Mouse (Mus musculus): ENCODE results near the gene Nop53. TPM values are rescaled to one million over a fixed set of nuclear protein-coding genes. Genes with fewer than 3 reads are reported as not detected.
A peak's percentile ranks its signal among the peaks of the same experiment; 100 is the strongest.

Gene Nop53
- 162 and 168 TPM in 2 replicates for polyA plus RNA-seq (2015; fragmentation: Nextera tagmentation; extraction: Ambion mirVana)

GRCm38 (mm10) chr7:15945721-15946536 lies at the start of gene Nop53:
TSS of gene Nop53 (minus strand) at chr7:15946074.
- Histone ChIP-seq H3K4me2 (ENCODE audit: low read depth, low read length) (peak within 1 kb of the TSS; percentile 94), H3K27me3 (ENCODE audit: control insufficient read depth, insufficient read depth, low read length) (no peaks in the 10 kb centered on the region), H3K4me1 (ENCODE audit: control insufficient read depth, insufficient read depth, low read length) (peaks cover 22% of the 10 kb centered on the region), H3K9me3 (replicated peaks; ENCODE audit: control insufficient read depth, low read length) (no peaks in the 10 kb centered on the region), H3K9ac (ENCODE audit: low read length) (peak within 1 kb of the TSS; percentile 90), H3K36me3 (ENCODE audit: control insufficient read depth, insufficient read depth, low read length) (peaks cover 19% of the 10 kb centered on the region), H3K27ac (ENCODE audit: low read length) (peak within 1 kb of the TSS; percentile 97), H3K4me3 (replicated peaks; ENCODE audit: low read length) (peak within 1 kb of the TSS; percentile 79)
- 2% methylated on average over 59 of the region's 59 CpGs for WGBS
- peak; percentile 88 for ATAC-seq (ENCODE audit: insufficient read depth, low FRiP score)

DNA sequence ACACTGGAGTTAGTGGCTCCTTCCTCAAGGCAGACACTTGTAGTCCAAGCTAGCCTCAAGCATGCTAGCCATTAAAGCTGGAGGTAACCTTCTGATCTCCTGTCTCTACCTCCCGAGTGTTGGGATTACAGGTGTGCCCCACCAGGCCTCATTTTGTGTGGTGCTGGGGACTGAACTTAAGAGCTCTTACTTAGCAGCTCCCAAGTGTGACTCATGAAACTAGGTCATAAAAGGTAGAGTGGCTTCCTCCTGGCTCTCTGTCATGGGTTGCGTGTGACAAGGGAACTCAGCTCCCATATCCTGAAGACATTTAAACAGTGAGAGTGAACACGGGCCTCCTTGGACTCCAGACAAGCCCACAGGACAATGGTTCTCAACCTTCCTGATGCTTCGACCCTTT lies 47.9 kb upstream of the Nop53 start:
- 85% methylated on average over 4 of the region's 4 CpGs for WGBS
- Histone ChIP-seq H3K9me3 (replicated peaks; ENCODE audit: control insufficient read depth, low read length) (no peaks in the 10 kb centered on the region), H3K27me3 (ENCODE audit: control insufficient read depth, insufficient read depth, low read length) (no peaks in the 10 kb centered on the region), H3K4me1 (ENCODE audit: control insufficient read depth, insufficient read depth, low read length) (no peaks in the 10 kb centered on the region), H3K4me2 (ENCODE audit: low read depth, low read length) (no peak overlapping the region), H3K4me3 (replicated peaks; ENCODE audit: low read length) (no peak overlapping the region), H3K9ac (ENCODE audit: low read length) (no peak overlapping the region), H3K36me3 (ENCODE audit: control insufficient read depth, insufficient read depth, low read length) (peaks cover 28% of the 10 kb centered on the region; the same call in 1 of the 2 replicates), H3K27ac (ENCODE audit: low read length) (no peak overlapping the region)
- ATAC-seq (ENCODE audit: insufficient read depth, low FRiP score), result no peak

GRCm38 (mm10) chr7:15993152-15993551 lies 47.3 kb upstream of the Nop53 start:
- Histone ChIP-seq H3K9ac (ENCODE audit: low read length) (no peak overlapping the region), H3K27me3 (ENCODE audit: control insufficient read depth, insufficient read depth, low read length) (no peaks in the 10 kb centered on the region), H3K9me3 (replicated peaks; ENCODE audit: control insufficient read depth, low read length) (no peaks in the 10 kb centered on the region), H3K4me1 (ENCODE audit: control insufficient read depth, insufficient read depth, low read length) (no peaks in the 10 kb centered on the region), H3K27ac (ENCODE audit: low read length) (no peak overlapping the region), H3K4me2 (ENCODE audit: low read depth, low read length) (no peak overlapping the region), H3K4me3 (replicated peaks; ENCODE audit: low read length) (no peak overlapping the region), H3K36me3 (ENCODE audit: control insufficient read depth, insufficient read depth, low read length) (peaks cover 34% of the 10 kb centered on the region)
- no peak for ATAC-seq (ENCODE audit: insufficient read depth, low FRiP score)
- WGBS, result 74% methylated on average over 3 of the region's 3 CpGs

- no peak for ATAC-seq (ENCODE audit: insufficient read depth, low FRiP score)
These were observed 45.9 kb upstream of the Nop53 start for GRCm38 (mm10) chr7:15991764-15992163.

GRCm38 (mm10) chr7:15987661-15988356 lies 41.9 kb upstream of the Nop53 start:
- Histone ChIP-seq H3K9me3 (replicated peaks; ENCODE audit: control insufficient read depth, low read length) (no peaks in the 10 kb centered on the region), H3K4me3 (replicated peaks; ENCODE audit: low read length) (no peak overlapping the region), H3K27ac (ENCODE audit: low read length) (no peak overlapping the region), H3K9ac (ENCODE audit: low read length) (no peak overlapping the region), H3K4me2 (ENCODE audit: low read depth, low read length) (no peak overlapping the region), H3K27me3 (ENCODE audit: control insufficient read depth, insufficient read depth, low read length) (no peaks in the 10 kb centered on the region), H3K36me3 (ENCODE audit: control insufficient read depth, insufficient read depth, low read length) (peaks cover 24% of the 10 kb centered on the region), H3K4me1 (ENCODE audit: control insufficient read depth, insufficient read depth, low read length) (no peaks in the 10 kb centered on the region; the same call in 1 of the 2 replicates)
- 94% methylated on average over 15 of the region's 16 CpGs for WGBS
- ATAC-seq (ENCODE audit: insufficient read depth, low FRiP score), result no peak

More at GRCm38 (mm10) chr7:15991764-15992163, 45.9 kb upstream of the Nop53 start:
- Histone ChIP-seq H3K9me3 (replicated peaks; ENCODE audit: control insufficient read depth, low read length) (no peaks in the 10 kb centered on the region), H3K4me3 (replicated peaks; ENCODE audit: low read length) (no peak overlapping the region), H3K36me3 (ENCODE audit: control insufficient read depth, insufficient read depth, low read length) (peaks cover 41% of the 10 kb centered on the region), H3K4me1 (ENCODE audit: control insufficient read depth, insufficient read depth, low read length) (no peaks in the 10 kb centered on the region; the same call in 1 of the 2 replicates), H3K27ac (ENCODE audit: low read length) (no peak overlapping the region), H3K4me2 (ENCODE audit: low read depth, low read length) (no peak overlapping the region), H3K27me3 (ENCODE audit: control insufficient read depth, insufficient read depth, low read length) (no peaks in the 10 kb centered on the region), H3K9ac (ENCODE audit: low read length) (no peak overlapping the region)
- WGBS, result 93% methylated on average over 3 of the region's 3 CpGs

- Histone ChIP-seq H3K27ac (ENCODE audit: low read length) (peak overlapping the region; percentile 74), H3K4me1 (ENCODE audit: control insufficient read depth, insufficient read depth, low read length) (no peaks in the 10 kb centered on the region; the same call in 1 of the 2 replicates), H3K4me3 (replicated peaks; ENCODE audit: low read length) (no peak overlapping the region), H3K9ac (ENCODE audit: low read length) (no peak overlapping the region), H3K4me2 (ENCODE audit: low read depth, low read length) (no peak overlapping the region), H3K9me3 (replicated peaks; ENCODE audit: control insufficient read depth, low read length) (no peaks in the 10 kb centered on the region), H3K27me3 (ENCODE audit: control insufficient read depth, insufficient read depth, low read length) (no peaks in the 10 kb centered on the region), H3K36me3 (ENCODE audit: control insufficient read depth, insufficient read depth, low read length) (peaks cover 19% of the 10 kb centered on the region)
- ATAC-seq (ENCODE audit: insufficient read depth, low FRiP score), result no peak
- WGBS, result 34% methylated on average over 4 of the region's 4 CpGs
These were observed 37.0 kb upstream of the Nop53 start for GRCm38 (mm10) chr7:15982729-15983407.

DNA sequence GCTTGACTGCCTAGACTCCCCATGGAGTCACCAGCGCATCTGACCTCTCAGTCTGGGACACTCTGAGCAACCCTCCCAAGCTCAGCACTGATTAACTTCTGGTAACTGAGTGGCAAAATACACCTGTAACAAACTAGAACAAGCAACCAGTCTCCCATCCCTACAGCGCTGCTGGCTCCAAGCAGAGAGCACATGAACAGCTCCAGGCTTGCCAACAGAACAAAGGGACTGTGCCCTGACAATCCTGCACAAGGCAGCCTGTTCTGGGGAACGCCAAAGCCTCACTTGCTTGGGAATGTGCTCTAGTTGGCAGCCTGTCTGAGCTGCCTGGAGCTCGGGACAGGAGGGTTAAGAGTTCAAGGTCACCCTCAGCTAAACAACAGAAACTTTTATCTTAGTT lies 35.7 kb upstream of the Nop53 start:
- Histone ChIP-seq H3K27me3 (ENCODE audit: control insufficient read depth, insufficient read depth, low read length) (no peaks in the 10 kb centered on the region), H3K4me2 (ENCODE audit: low read depth, low read length) (no peak overlapping the region), H3K4me3 (replicated peaks; ENCODE audit: low read length) (no peak overlapping the region), H3K4me1 (ENCODE audit: control insufficient read depth, insufficient read depth, low read length) (no peaks in the 10 kb centered on the region), H3K9me3 (replicated peaks; ENCODE audit: control insufficient read depth, low read length) (no peaks in the 10 kb centered on the region), H3K9ac (ENCODE audit: low read length) (no peak overlapping the region), H3K36me3 (ENCODE audit: control insufficient read depth, insufficient read depth, low read length) (peaks cover 12% of the 10 kb centered on the region), H3K27ac (ENCODE audit: low read length) (no peak overlapping the region)
- WGBS, result 68% methylated on average over 4 of the region's 4 CpGs
- no peak for ATAC-seq (ENCODE audit: insufficient read depth, low FRiP score)

DNA sequence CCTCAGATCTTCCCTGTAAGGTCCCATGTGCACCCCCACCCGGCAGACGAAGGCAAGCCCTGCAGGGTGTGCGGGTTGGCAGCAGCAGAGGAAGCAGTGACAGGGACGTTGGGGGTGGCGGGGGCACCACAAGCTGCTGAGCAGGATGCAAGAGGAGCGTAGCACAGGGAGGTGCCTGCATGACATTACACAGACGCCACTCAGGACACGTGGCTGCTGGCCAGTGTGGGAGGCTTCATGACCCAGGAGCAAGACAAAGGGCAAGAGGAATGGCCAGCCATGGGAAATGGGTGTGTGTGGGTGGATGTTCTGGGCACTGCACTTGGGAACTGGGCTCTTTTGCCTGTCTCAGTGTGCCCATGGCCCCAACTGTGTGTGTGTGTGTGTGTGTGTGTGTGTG lies 34.4 kb upstream of the Nop53 start:
- H3K27ac ChIP-seq (ENCODE audit: low read length), result no peak overlapping the region
- H3K4me3 ChIP-seq (replicated peaks; ENCODE audit: low read length), result no peak overlapping the region
- no peak for ATAC-seq (ENCODE audit: insufficient read depth, low FRiP score)
- H3K36me3 ChIP-seq (ENCODE audit: control insufficient read depth, insufficient read depth, low read length), result peaks cover 12% of the 10 kb centered on the region
- H3K4me2 ChIP-seq (ENCODE audit: low read depth, low read length), result no peak overlapping the region
- no peaks in the 10 kb centered on the region for H3K27me3 ChIP-seq (ENCODE audit: control insufficient read depth, insufficient read depth, low read length)
- H3K9me3 ChIP-seq (replicated peaks; ENCODE audit: control insufficient read depth, low read length), result no peaks in the 10 kb centered on the region
- 76% methylated on average over 8 of the region's 8 CpGs for WGBS
- no peaks in the 10 kb centered on the region for H3K4me1 ChIP-seq (ENCODE audit: control insufficient read depth, insufficient read depth, low read length)
- H3K9ac ChIP-seq (ENCODE audit: low read length), result no peak overlapping the region

- ATAC-seq (ENCODE audit: insufficient read depth, low FRiP score), result no peak
- Histone ChIP-seq H3K4me1 (ENCODE audit: control insufficient read depth, insufficient read depth, low read length) (no peaks in the 10 kb centered on the region), H3K4me3 (replicated peaks; ENCODE audit: low read length) (no peak overlapping the region), H3K27ac (ENCODE audit: low read length) (peak overlapping the region; percentile 55; the same call in 1 of the 2 replicates), H3K36me3 (ENCODE audit: control insufficient read depth, insufficient read depth, low read length) (peaks cover 41% of the 10 kb centered on the region), H3K9ac (ENCODE audit: low read length) (no peak overlapping the region), H3K4me2 (ENCODE audit: low read depth, low read length) (no peak overlapping the region), H3K9me3 (replicated peaks; ENCODE audit: control insufficient read depth, low read length) (no peaks in the 10 kb centered on the region), H3K27me3 (ENCODE audit: control insufficient read depth, insufficient read depth, low read length) (no peaks in the 10 kb centered on the region)
- 79% methylated on average over 4 of the region's 4 CpGs for WGBS
These were observed 30.0 kb upstream of the Nop53 start for GRCm38 (mm10) chr7:15975904-15976303.

Measured in stomach, embryonic 16.5 days (tissue).